Mouse (Mus musculus) embryonic facial prominence, embryonic 11.5 days (tissue): ENCODE data around the gene Olfr485. TPM values are rescaled to one million over a fixed set of nuclear protein-coding genes. Genes with fewer than 3 reads are reported as not detected.

Experiments
- ATAC-seq: fragments of 200-750 bp; cut with Nextera tagmentation; replicated peaks from 2 replicates; pipeline ENCODE4 v1.8.0; 2017; ENCODE audit warnings: low read depth; ENCODE audit not compliant: insufficient number of reproducible peaks, low FRiP score, low TSS enrichment
- DNase-seq: peaks from one replicate; pipeline ENCODE4 v3.0.0-alpha.2; 2015; ENCODE audit warnings: low spot score
- H3K27ac ChIP-seq: fragments of 300-500 bp; sonication (generic); replicated peaks from 2 replicates; pipeline ENCODE4 v1.5.1; 2014; ENCODE audit warnings: mild to moderate bottlenecking, low read depth, low read length, control low read depth
- H3K27me3 ChIP-seq: fragments of 300-500 bp; sonication (generic); 2 replicates; pipeline ENCODE4 v1.6.1; 2014; ENCODE audit warnings: mild to moderate bottlenecking, low read length, moderate library complexity, mixed read lengths; ENCODE audit not compliant: control insufficient read depth, insufficient read depth
- H3K36me3 ChIP-seq: fragments of 300-500 bp; sonication (generic); replicated peaks from 2 replicates; pipeline ENCODE4 v1.6.1; 2014; ENCODE audit warnings: low read depth, mild to moderate bottlenecking, low read length, moderate library complexity, mixed read lengths; ENCODE audit not compliant: control insufficient read depth, insufficient read depth
- H3K4me1 ChIP-seq: fragments of 300-500 bp; sonication (generic); 2 replicates; pipeline ENCODE4 v1.6.1; 2014; ENCODE audit warnings: low read length, mixed read lengths; ENCODE audit not compliant: control insufficient read depth, insufficient read depth
- H3K4me2 ChIP-seq: fragments of 300-500 bp; sonication (generic); 2 replicates; pipeline ENCODE4 v1.6.1; 2014; ENCODE audit warnings: low read depth, mild to moderate bottlenecking, control low read depth, low read length, moderate library complexity
- H3K4me3 ChIP-seq: fragments of 300-500 bp; sonication (generic); 2 replicates; pipeline ENCODE4 v1.5.1; 2014; ENCODE audit warnings: low read depth, low read length, control low read depth
- H3K9ac ChIP-seq: fragments of 300-500 bp; sonication (generic); replicated peaks from 2 replicates; pipeline ENCODE4 v1.6.1; 2014; ENCODE audit warnings: mild to moderate bottlenecking, control low read depth, low read length
- H3K9me3 ChIP-seq: fragments of 300-500 bp; sonication (generic); replicated peaks from 2 replicates; pipeline ENCODE4 v1.6.1; 2016; ENCODE audit warnings: mild to moderate bottlenecking, low read length, inconsistent platforms, mixed read lengths; ENCODE audit not compliant: control insufficient read depth
- WGBS: fragments of 180-500 bp; shearing (Covaris S2); extraction: QIAGEN DNeasy Blood & Tissue Kit; methylation state at CpG from one replicate; pipeline ENCODE4 v1.1.7; 2014; 5-methylcytosine and 5-hydroxymethylcytosine counted together
- polyA plus RNA-seq: library from polyadenylated mRNA; unstranded; fragments of >200 nt; fragmentation: Nextera tagmentation; extraction: Ambion mirVana; gene quantifications from 2 replicates; pipeline ENCODE4 v1.2.1, GENCODE M21; 2014

Gene Olfr485
- polyA plus RNA-seq, 1 experiment from 2014 or later = not detected

- Histone ChIP-seq H3K4me1 (no peaks in the 10 kb centered on the region), H3K9ac (no peak within 1 kb of the TSS), H3K4me2 (no peak within 1 kb of the TSS), H3K27me3 (no peaks in the 10 kb centered on the region), H3K9me3 (no peaks in the 10 kb centered on the region), H3K36me3 (no peaks in the 10 kb centered on the region), H3K4me3 (no peak within 1 kb of the TSS), H3K27ac (no peak within 1 kb of the TSS)
- ATAC-seq (no peak), DNase-seq (no peak)
These were observed 32.3 kb downstream of the Olfr485 start, which contains the start of gene Olfr484 for GRCm38 (mm10) chr7:108127349-108127748. TSS of gene Olfr484 (minus strand) at chr7:108127449.

GRCm38 (mm10) chr7:108121416-108121815 is 38.3 kb downstream of the Olfr485 start:
- Histone ChIP-seq H3K36me3 (no peaks in the 10 kb centered on the region), H3K9ac (no peak overlapping the region), H3K4me2 (no peak overlapping the region), H3K27me3 (no peaks in the 10 kb centered on the region), H3K9me3 (no peaks in the 10 kb centered on the region), H3K27ac (no peak overlapping the region), H3K4me3 (no peak overlapping the region), H3K4me1 (no peaks in the 10 kb centered on the region)
- 76% methylated on average over 1 of the region's 1 CpGs for WGBS
- no peak for DNase-seq
- no peak for ATAC-seq

- DNase-seq (no peak), ATAC-seq (no peak)
- 11% methylated on average over 1 of the region's 1 CpGs for WGBS
These were observed 39.0 kb downstream of the Olfr485 start for GRCm38 (mm10) chr7:108120681-108121080.

More at GRCm38 (mm10) chr7:108120681-108121080, 39.0 kb downstream of the Olfr485 start:
- Histone ChIP-seq H3K27ac (no peak overlapping the region), H3K9me3 (no peaks in the 10 kb centered on the region), H3K4me2 (no peak overlapping the region), H3K4me1 (no peaks in the 10 kb centered on the region), H3K27me3 (no peaks in the 10 kb centered on the region), H3K4me3 (no peak overlapping the region), H3K9ac (no peak overlapping the region), H3K36me3 (no peaks in the 10 kb centered on the region)

Other genes with a start within 250 kb of the Olfr485 start
- gene Olfr473, start 229.4 kb downstream of the Olfr485 start, polyA plus RNA-seq = not detected in 2 replicates
- gene Olfr474, start 205.2 kb downstream of the Olfr485 start, polyA plus RNA-seq = not detected in 2 replicates
- gene Olfr476, start 195.1 kb downstream of the Olfr485 start, polyA plus RNA-seq = not detected in 2 replicates
- gene Olfr477, start 173.2 kb downstream of the Olfr485 start, polyA plus RNA-seq = not detected in 2 replicates
- not detected in 2 replicates for gene Olfr478, start 125.9 kb downstream of the Olfr485 start, polyA plus RNA-seq
- not detected in 2 replicates for gene Olfr479, start 109.2 kb downstream of the Olfr485 start, polyA plus RNA-seq
- not detected in 2 replicates for gene Olfr480, start 92.5 kb downstream of the Olfr485 start, polyA plus RNA-seq
- gene Olfr481, start 80.0 kb downstream of the Olfr485 start, polyA plus RNA-seq = not detected in 2 replicates
- gene Olfr482, start 62.3 kb downstream of the Olfr485 start, polyA plus RNA-seq = 0.10 TPM in 1 of 2 replicates, not detected in the other
- 0.07 TPM in 1 of 2 replicates, not detected in the other for gene Olfr483, start 59.0 kb downstream of the Olfr485 start, polyA plus RNA-seq
- not detected in 2 replicates for gene Olfr484, start 32.4 kb downstream of the Olfr485 start, polyA plus RNA-seq
- gene Olfr486, start 12.9 kb upstream of the Olfr485 start, polyA plus RNA-seq = not detected in 2 replicates
- gene Olfr487, start 54.8 kb upstream of the Olfr485 start, polyA plus RNA-seq = not detected in 2 replicates
- gene Olfr488, start 98.5 kb upstream of the Olfr485 start, polyA plus RNA-seq = not detected in 2 replicates
- not detected in 2 replicates for gene Olfr490, start 129.1 kb upstream of the Olfr485 start, polyA plus RNA-seq
- not detected in 2 replicates for gene Olfr491, start 153.6 kb upstream of the Olfr485 start, polyA plus RNA-seq
- not detected in 2 replicates for gene Olfr492, start 163.8 kb upstream of the Olfr485 start, polyA plus RNA-seq
- gene Olfr493, start 187.1 kb upstream of the Olfr485 start, polyA plus RNA-seq = not detected in 2 replicates
- not detected in 2 replicates for gene Olfr494, start 205.5 kb upstream of the Olfr485 start, polyA plus RNA-seq
- not detected in 2 replicates for gene Olfr495, start 233.3 kb upstream of the Olfr485 start, polyA plus RNA-seq